Mouse (Mus musculus) stomach, postnatal 0 days (tissue): ENCODE data around the gene Golph3. TPM values are rescaled to one million over a fixed set of nuclear protein-coding genes. Genes with fewer than 3 reads are reported as not detected.
"Not testable (repeated sequence)": the region's sequence is repeated elsewhere in the genome, so short reads cannot be mapped to it uniquely, and the experiment has no call there.

ENCODE experiments used
- ATAC-seq: fragments of 200-750 bp; cut with Nextera tagmentation; 2 replicates; pipeline ENCODE4 v1.8.0; 2017; ENCODE audit not compliant: low FRiP score, low TSS enrichment
- DNase-seq: peaks from one replicate; pipeline ENCODE4 v3.0.0-alpha.2; 2016; ENCODE audit warnings: low spot score
- H3K27ac ChIP-seq: fragments of 300-500 bp; sonication (generic); replicated peaks from 2 replicates; pipeline ENCODE4 v1.5.1; 2014; ENCODE audit warnings: mild to moderate bottlenecking, control low read depth
- H3K27me3 ChIP-seq: fragments of 300-500 bp; sonication (generic); 2 replicates; pipeline ENCODE4 v1.6.1; 2014; ENCODE audit warnings: low read length; ENCODE audit not compliant: control insufficient read depth, insufficient read depth
- H3K36me3 ChIP-seq: fragments of 300-500 bp; sonication (generic); 2 replicates; pipeline ENCODE4 v1.6.1; 2014; ENCODE audit warnings: low read length, mixed read lengths; ENCODE audit not compliant: control insufficient read depth, insufficient read depth
- H3K4me1 ChIP-seq: fragments of 300-500 bp; sonication (generic); replicated peaks from 2 replicates; pipeline ENCODE4 v1.6.1; 2014; ENCODE audit warnings: antibody characterized with exemption; ENCODE audit not compliant: control insufficient read depth, insufficient read depth
- H3K4me2 ChIP-seq: fragments of 300-500 bp; sonication (generic); replicated peaks from 2 replicates; pipeline ENCODE4 v1.6.1; 2014; ENCODE audit warnings: low read depth, mild to moderate bottlenecking, control low read depth, moderate library complexity
- H3K4me3 ChIP-seq: fragments of 300-500 bp; sonication (generic); 2 replicates; pipeline ENCODE4 v1.5.1; 2014; ENCODE audit warnings: low read depth, low read length, control low read depth
- H3K9ac ChIP-seq: fragments of 300-500 bp; sonication (generic); 2 replicates; pipeline ENCODE4 v1.6.1; 2014; ENCODE audit warnings: mild to moderate bottlenecking, low read length, control low read depth, mixed read lengths
- H3K9me3 ChIP-seq: fragments of 300-500 bp; sonication (generic); 2 replicates; pipeline ENCODE4 v1.6.1; 2016; ENCODE audit warnings: low read length; ENCODE audit not compliant: control insufficient read depth
- CTCF ChIP-seq: IDR thresholded peaks from 2 replicates; pipeline ENCODE4 v1.5.1; 2016; ENCODE audit warnings: antibody characterized with exemption, low read depth, mild to moderate bottlenecking, moderate library complexity
- EP300 ChIP-seq: optimal IDR thresholded peaks from 2 replicates; pipeline ENCODE3; 2016; ENCODE audit warnings: antibody characterized with exemption
- WGBS: fragments of 180-500 bp; shearing (Covaris S2); extraction: QIAGEN DNeasy Blood & Tissue Kit; methylation state at CpG from one replicate; pipeline ENCODE4 v1.1.7; 2014; 5-methylcytosine and 5-hydroxymethylcytosine counted together
- polyA plus RNA-seq: library from polyadenylated mRNA; unstranded; fragments of >200 nt; fragmentation: Nextera tagmentation; extraction: Ambion mirVana; gene quantifications from 2 replicates; pipeline ENCODE4 v1.2.1, GENCODE M21; 2015

The Golph3 gene
- polyA plus RNA-seq, 1 experiment from 2014 or later = 70.7 TPM

GRCm38 (mm10) chr15:12362701-12363040 lies 41.4 kb downstream of the Golph3 start:
- WGBS = 90% methylated on average over 6 of the region's 6 CpGs
- DNase-seq (no peak), ATAC-seq (no peak)
- Histone ChIP-seq H3K4me3 (no peak overlapping the region), H3K4me1 (no peaks in the 10 kb centered on the region), H3K4me2 (no peak overlapping the region), H3K27me3 (no peaks in the 10 kb centered on the region), H3K27ac (no peak overlapping the region), H3K9ac (no peak overlapping the region), H3K36me3 (no peaks in the 10 kb centered on the region; the same call in 1 of the 2 replicates), H3K9me3 (no peaks in the 10 kb centered on the region)
- no peak for TF ChIP-seq CTCF
- TF ChIP-seq EP300 = no peak

GRCm38 (mm10) chr15:12364096-12364495 lies 42.8 kb downstream of the Golph3 start:
- ATAC-seq = no peak
- Histone ChIP-seq H3K9ac (no peak overlapping the region), H3K9me3 (no peaks in the 10 kb centered on the region)

GRCm38 (mm10) chr15:12365416-12366071 lies 44.3 kb downstream of the Golph3 start:
- TF ChIP-seq EP300 (no peak), CTCF (no peak)
- H3K27me3 ChIP-seq = no peaks in the 10 kb centered on the region
- WGBS = 81% methylated on average over 15 of the region's 15 CpGs
- no peak overlapping the region for H3K4me2 ChIP-seq
- no peak for ATAC-seq
- no peaks in the 10 kb centered on the region; the same call in 1 of the 2 replicates for H3K36me3 ChIP-seq
- no peak overlapping the region for H3K9ac ChIP-seq
- DNase-seq = no peak
- no peak overlapping the region for H3K27ac ChIP-seq
- H3K4me3 ChIP-seq = no peak overlapping the region
- H3K4me1 ChIP-seq = no peaks in the 10 kb centered on the region
- H3K9me3 ChIP-seq = no peaks in the 10 kb centered on the region

More at GRCm38 (mm10) chr15:12364096-12364495, 42.8 kb downstream of the Golph3 start:
- Histone ChIP-seq H3K27me3 (no peaks in the 10 kb centered on the region), H3K36me3 (no peaks in the 10 kb centered on the region; the same call in 1 of the 2 replicates), H3K4me1 (no peaks in the 10 kb centered on the region), H3K27ac (no peak overlapping the region), H3K4me3 (no peak overlapping the region), H3K4me2 (no peak overlapping the region)
- no peak for TF ChIP-seq CTCF
- no peak for TF ChIP-seq EP300
- 80% methylated on average over 4 of the region's 4 CpGs for WGBS
- DNase-seq = no peak

- TF ChIP-seq CTCF (no peak), EP300 (no peak)
- H3K4me3 ChIP-seq = no peak overlapping the region
- H3K4me1 ChIP-seq = no peaks in the 10 kb centered on the region
- DNase-seq = no peak
- H3K27ac ChIP-seq = no peak overlapping the region
- H3K9me3 ChIP-seq = no peaks in the 10 kb centered on the region
- ATAC-seq = no peak
- H3K9ac ChIP-seq = no peak overlapping the region
- H3K27me3 ChIP-seq = no peaks in the 10 kb centered on the region
- H3K4me2 ChIP-seq = no peak overlapping the region
- H3K36me3 ChIP-seq = no peaks in the 10 kb centered on the region; the same call in 1 of the 2 replicates
- WGBS = 58% methylated on average over 3 of the region's 3 CpGs
These were observed 44.8 kb downstream of the Golph3 start for GRCm38 (mm10) chr15:12366072-12366469.

- not testable (repeated sequence) for H3K4me2 ChIP-seq, ATAC-seq
These were observed 45.5 kb downstream of the Golph3 start for GRCm38 (mm10) chr15:12366580-12367305.

More at GRCm38 (mm10) chr15:12366580-12367305, 45.5 kb downstream of the Golph3 start:
- not testable (repeated sequence) for H3K4me1 ChIP-seq, H3K36me3 ChIP-seq, H3K27me3 ChIP-seq, H3K9me3 ChIP-seq, H3K9ac ChIP-seq, DNase-seq, H3K4me3 ChIP-seq
- WGBS = 88% methylated on average over 11 of the region's 11 CpGs
- H3K27ac ChIP-seq = peak overlapping the region; percentile 63
